Mouse (Mus musculus): ENCODE measurements around the gene Psmd4.
A peak's percentile ranks its signal among the peaks of the same experiment; 100 is the strongest.
"Not testable (repeated sequence)": the region's sequence is repeated elsewhere in the genome, so short reads cannot be mapped to it uniquely, and the experiment has no call there.

Gene Psmd4

GRCm38 (mm10) chr3:95020956-95021355 is 21.5 kb downstream of the Psmd4 start:
- DNase-seq: not testable (repeated sequence)

GRCm38 (mm10) chr3:95018741-95019140 is 23.7 kb downstream of the Psmd4 start:
- no peak for DNase-seq

- DNase-seq: no peak
These were observed 25.8 kb downstream of the Psmd4 start for GRCm38 (mm10) chr3:95016532-95017056.

GRCm38 (mm10) chr3:95015891-95016531 is 26.4 kb downstream of the Psmd4 start:
- DNase-seq: peak; percentile 98

- DNase-seq: peak; percentile 100
These were observed 27.0 kb downstream of the Psmd4 start, which contains the start of gene Zfp687 for GRCm38 (mm10) chr3:95015337-95015872. Gene Zfp687 (minus strand): TSS chr3:95015448.

GRCm38 (mm10) chr3:95014428-95015151 is 27.8 kb downstream of the Psmd4 start:
- peak; percentile 58 for DNase-seq

- DNase-seq: peak; percentile 29
These were observed 28.6 kb downstream of the Psmd4 start for GRCm38 (mm10) chr3:95013699-95014427.

GRCm38 (mm10) chr3:95012982-95013381 is 29.4 kb downstream of the Psmd4 start:
- DNase-seq: no peak

GRCm38 (mm10) chr3:95010396-95010795 is 32.0 kb downstream of the Psmd4 start:
- no peak for DNase-seq

- DNase-seq: no peak
These were observed 34.7 kb downstream of the Psmd4 start for GRCm38 (mm10) chr3:95007706-95008105.

GRCm38 (mm10) chr3:95005651-95006050 is 36.8 kb downstream of the Psmd4 start:
- no peak for DNase-seq

GRCm38 (mm10) chr3:95003273-95003672 is 39.1 kb downstream of the Psmd4 start:
- DNase-seq: no peak

- no peak for DNase-seq
These were observed 39.8 kb downstream of the Psmd4 start for GRCm38 (mm10) chr3:95002569-95002968.

GRCm38 (mm10) chr3:94996946-94997345 is 45.5 kb downstream of the Psmd4 start:
- peak; percentile 82 for DNase-seq

GRCm38 (mm10) chr3:94989159-94989761 is 53.2 kb downstream of the Psmd4 start:
- DNase-seq: no peak

GRCm38 (mm10) chr3:94987578-94987977 is 54.8 kb downstream of the Psmd4 start:
- DNase-seq: no peak

GRCm38 (mm10) chr3:94985513-94985912 is 56.9 kb downstream of the Psmd4 start:
- DNase-seq: no peak

- no peak for DNase-seq
These were observed 58.1 kb downstream of the Psmd4 start for GRCm38 (mm10) chr3:94984312-94984711.

Data from kidney, adult 18-20 months (tissue).